Mouse (Mus musculus) kidney, postnatal 4 days (tissue): ENCODE measurements around the gene Clcf1.
"Not testable (repeated sequence)": the region's sequence is repeated elsewhere in the genome, so short reads cannot be mapped to it uniquely, and the experiment has no call there.

Experiments used
- DNase-seq, 2 experiments: peaks; one replicate each; pipeline ENCODE4 v3.0.0; 2021; ENCODE audit warnings: mixed read lengths in 2 of 2

The Clcf1 gene

GRCm38 (mm10) chr19:4218784-4219183 is 4.7 kb downstream of the Clcf1 start:
- DNase-seq: no peak

- no peak for DNase-seq
These were observed 5.9 kb downstream of the Clcf1 start for GRCm38 (mm10) chr19:4219943-4220342.

GRCm38 (mm10) chr19:4220416-4220815 is 6.4 kb downstream of the Clcf1 start:
- DNase-seq: peak; percentile 31 to 44

- DNase-seq: peak; percentile 60 to 74
These were observed 7.1 kb downstream of the Clcf1 start for GRCm38 (mm10) chr19:4220957-4221743.

GRCm38 (mm10) chr19:4222165-4222564 is 8.1 kb downstream of the Clcf1 start:
- DNase-seq: peak; percentile 58 to 77

- DNase-seq: no peak
These were observed 12.7 kb downstream of the Clcf1 start for GRCm38 (mm10) chr19:4226779-4227178.

GRCm38 (mm10) chr19:4227446-4227845 is 13.4 kb downstream of the Clcf1 start:
- DNase-seq: no peak

GRCm38 (mm10) chr19:4227894-4228678 is 14.0 kb downstream of the Clcf1 start:
- DNase-seq: peak; percentile 79 to 84

- DNase-seq: no peak
These were observed 14.9 kb downstream of the Clcf1 start for GRCm38 (mm10) chr19:4228891-4229290.

- peak; percentile 54 to 60 for DNase-seq
These were observed 15.5 kb downstream of the Clcf1 start for GRCm38 (mm10) chr19:4229451-4230076.

- peak; percentile 24 to 45 for DNase-seq
These were observed 16.4 kb downstream of the Clcf1 start for GRCm38 (mm10) chr19:4230415-4230814.

- DNase-seq: peak; percentile 98 to 99
These were observed 17.5 kb downstream of the Clcf1 start, which contains the start of gene Pold4 for GRCm38 (mm10) chr19:4231253-4232185. Gene Pold4 (plus strand): TSS chr19:4231899.

- DNase-seq: no peak
These were observed 18.1 kb downstream of the Clcf1 start for GRCm38 (mm10) chr19:4232186-4232572.

- no peak for DNase-seq
These were observed 18.6 kb downstream of the Clcf1 start for GRCm38 (mm10) chr19:4232651-4233050.

GRCm38 (mm10) chr19:4234548-4234947 is 20.5 kb downstream of the Clcf1 start:
- no peak for DNase-seq

GRCm38 (mm10) chr19:4240247-4240668 is 26.2 kb downstream of the Clcf1 start:
- peak in 1 of 2 experiments; percentile 26 for DNase-seq

- no peak for DNase-seq
These were observed 28.4 kb downstream of the Clcf1 start for GRCm38 (mm10) chr19:4242416-4242815.

- DNase-seq: no peak
These were observed 30.7 kb downstream of the Clcf1 start for GRCm38 (mm10) chr19:4244775-4245174.

GRCm38 (mm10) chr19:4247010-4247409 is 33.0 kb downstream of the Clcf1 start:
- DNase-seq: no peak

GRCm38 (mm10) chr19:4248683-4249082 is 34.6 kb downstream of the Clcf1 start:
- DNase-seq: not testable (repeated sequence)

- DNase-seq: no peak
These were observed 40.2 kb downstream of the Clcf1 start for GRCm38 (mm10) chr19:4254230-4254629.

- DNase-seq: peak in 1 of 2 experiments; percentile 17
These were observed 41.6 kb downstream of the Clcf1 start for GRCm38 (mm10) chr19:4255583-4256162.
